Mouse (Mus musculus) liver, postnatal 0 days (tissue): ENCODE measurements around the gene Htr2b.

ENCODE experiments used
- CTCF ChIP-seq: sonication (generic); IDR thresholded peaks from 2 replicates; pipeline ENCODE4 v1.5.1; 2016; ENCODE audit warnings: antibody characterized with exemption, low read depth
- EP300 ChIP-seq: IDR thresholded peaks from 2 replicates; pipeline ENCODE4 v1.6.1; 2016; ENCODE audit warnings: antibody characterized with exemption, low read depth, mild to moderate bottlenecking

DNA sequence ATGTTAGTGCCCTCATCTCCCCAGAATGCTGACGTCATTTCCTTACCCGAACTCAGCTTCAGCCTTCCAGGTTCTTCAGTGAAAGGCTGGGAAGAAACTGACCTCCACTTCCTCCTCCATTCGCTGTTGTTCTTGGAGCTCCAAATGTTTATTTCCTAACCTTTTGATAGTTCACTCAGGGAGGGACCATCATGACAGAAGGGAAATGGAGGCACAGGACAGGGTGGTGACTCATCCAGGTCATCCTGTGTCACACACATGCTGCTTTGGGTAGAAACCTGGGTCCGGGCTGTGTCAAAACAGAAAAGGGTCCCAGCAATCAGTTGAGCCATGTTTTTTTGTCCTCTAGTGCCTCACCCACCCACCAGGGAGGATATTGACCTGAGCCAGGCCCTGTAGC lies 31.4 kb upstream of the Htr2b start:
- TF ChIP-seq EP300, result no peak
- no peak for TF ChIP-seq CTCF
